Mouse (Mus musculus) E14TG2a.4 (cell line): ENCODE data around the gene Tln2.

Experiments used
- H3K27me3 ChIP-seq: 2 replicates; pipeline ENCODE4 v1.6.1; 2014; ENCODE audit warnings: low read length, control low read depth; ENCODE audit not compliant: insufficient read depth
- H3K36me3 ChIP-seq: 2 replicates; pipeline ENCODE4 v1.6.1; 2014; ENCODE audit warnings: low read length, control low read depth; ENCODE audit not compliant: insufficient read depth
- H3K4me1 ChIP-seq: replicated peaks from 2 replicates; pipeline ENCODE4 v1.6.1; 2014; ENCODE audit warnings: low read depth, low read length, control low read depth
- H3K4me3 ChIP-seq: replicated peaks from 2 replicates; pipeline ENCODE4 v1.5.1; 2014; ENCODE audit warnings: mild to moderate bottlenecking, low read length
- H3K9me3 ChIP-seq: 2 replicates; pipeline ENCODE4 v1.6.1; 2014; ENCODE audit warnings: low read length, control low read depth
- CTCF ChIP-seq: conservative IDR thresholded peaks from 2 replicates; pipeline ENCODE4 v1.5.1; 2014; ENCODE audit warnings: low read length
- NANOG ChIP-seq: IDR thresholded peaks from 2 replicates; pipeline ENCODE4 v1.6.1; 2014; ENCODE audit warnings: borderline replicate concordance, low read length, mixed read lengths
- POU5F1 ChIP-seq: IDR thresholded peaks from 2 replicates; pipeline ENCODE4 v1.6.1; 2014; ENCODE audit warnings: low read length, borderline replicate concordance

The Tln2 gene

DNA sequence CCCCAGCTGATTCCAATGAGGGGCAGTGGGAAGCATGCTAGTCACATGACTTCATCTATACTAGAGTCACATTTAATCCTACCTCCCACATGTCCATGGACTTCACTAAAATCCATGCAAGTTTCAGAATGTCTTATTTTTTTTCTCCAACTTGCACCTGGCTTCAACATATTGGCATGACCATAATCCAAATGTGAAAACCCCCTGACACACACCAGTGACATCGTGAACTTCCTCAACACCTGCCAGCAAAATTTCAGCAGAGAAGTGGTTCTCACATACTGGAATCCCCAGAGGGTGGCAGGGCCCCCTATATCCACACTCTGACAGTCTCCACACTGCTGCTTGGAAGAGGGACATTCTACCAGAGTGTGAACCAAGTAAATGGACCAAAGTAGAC lies 57.7 kb downstream of the Tln2 start:
- Histone ChIP-seq H3K27me3 (no peaks in the 10 kb centered on the region), H3K9me3 (no peaks in the 10 kb centered on the region), H3K4me1 (no peaks in the 10 kb centered on the region), H3K36me3 (no peaks in the 10 kb centered on the region), H3K4me3 (no peak overlapping the region)
- TF ChIP-seq POU5F1, result no peak
- TF ChIP-seq NANOG, result no peak
- no peak for TF ChIP-seq CTCF

DNA sequence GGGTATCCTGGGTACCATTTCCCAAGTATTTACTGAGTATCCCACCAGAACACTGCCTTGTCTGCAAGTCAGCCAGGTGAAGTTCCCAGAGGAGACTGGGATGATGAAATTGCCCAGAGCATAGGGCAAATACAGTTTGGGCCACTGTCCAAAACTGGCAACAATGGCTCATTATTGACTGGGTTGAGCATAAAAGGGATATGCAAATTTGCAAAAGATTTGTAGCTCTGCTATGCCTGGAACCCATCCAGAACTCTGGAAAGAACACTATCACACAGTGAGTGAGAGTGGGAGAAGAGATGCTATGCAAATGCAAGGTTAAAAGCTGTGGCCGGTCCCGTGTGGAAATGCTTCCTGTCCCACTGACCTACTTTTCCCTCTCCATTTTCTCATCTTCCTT lies 63.1 kb downstream of the Tln2 start:
- Histone ChIP-seq H3K4me3 (no peak overlapping the region), H3K36me3 (no peaks in the 10 kb centered on the region), H3K27me3 (no peaks in the 10 kb centered on the region), H3K9me3 (no peaks in the 10 kb centered on the region), H3K4me1 (peaks cover 10% of the 10 kb centered on the region)
- no peak for TF ChIP-seq POU5F1
- no peak for TF ChIP-seq CTCF
- TF ChIP-seq NANOG, result no peak

DNA sequence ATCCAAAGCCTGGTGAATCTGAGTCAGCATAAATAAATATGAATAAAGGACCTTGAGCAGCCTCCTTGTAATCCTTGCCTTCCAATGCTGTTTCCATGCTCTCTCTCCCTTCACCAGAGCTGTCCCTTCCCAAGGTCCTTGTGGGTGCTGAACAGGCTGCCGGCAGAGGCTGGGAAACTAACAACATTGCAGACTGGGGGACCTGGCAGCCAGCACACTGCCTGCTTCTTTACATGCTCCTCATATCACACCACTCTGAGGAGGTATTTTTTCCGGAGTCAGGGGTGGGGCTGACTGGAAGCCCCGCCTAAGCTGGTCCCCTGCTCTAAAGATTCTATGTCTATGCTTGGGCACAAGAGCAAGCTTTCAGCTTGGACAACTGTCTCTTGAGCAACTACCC lies 64.2 kb downstream of the Tln2 start:
- H3K9me3 ChIP-seq, result no peaks in the 10 kb centered on the region
- H3K27me3 ChIP-seq, result no peaks in the 10 kb centered on the region
- peaks cover 10% of the 10 kb centered on the region for H3K4me1 ChIP-seq
- H3K36me3 ChIP-seq, result no peaks in the 10 kb centered on the region
- TF ChIP-seq CTCF, result no peak
- no peak for TF ChIP-seq NANOG
- no peak for TF ChIP-seq POU5F1
- H3K4me3 ChIP-seq, result no peak overlapping the region

DNA sequence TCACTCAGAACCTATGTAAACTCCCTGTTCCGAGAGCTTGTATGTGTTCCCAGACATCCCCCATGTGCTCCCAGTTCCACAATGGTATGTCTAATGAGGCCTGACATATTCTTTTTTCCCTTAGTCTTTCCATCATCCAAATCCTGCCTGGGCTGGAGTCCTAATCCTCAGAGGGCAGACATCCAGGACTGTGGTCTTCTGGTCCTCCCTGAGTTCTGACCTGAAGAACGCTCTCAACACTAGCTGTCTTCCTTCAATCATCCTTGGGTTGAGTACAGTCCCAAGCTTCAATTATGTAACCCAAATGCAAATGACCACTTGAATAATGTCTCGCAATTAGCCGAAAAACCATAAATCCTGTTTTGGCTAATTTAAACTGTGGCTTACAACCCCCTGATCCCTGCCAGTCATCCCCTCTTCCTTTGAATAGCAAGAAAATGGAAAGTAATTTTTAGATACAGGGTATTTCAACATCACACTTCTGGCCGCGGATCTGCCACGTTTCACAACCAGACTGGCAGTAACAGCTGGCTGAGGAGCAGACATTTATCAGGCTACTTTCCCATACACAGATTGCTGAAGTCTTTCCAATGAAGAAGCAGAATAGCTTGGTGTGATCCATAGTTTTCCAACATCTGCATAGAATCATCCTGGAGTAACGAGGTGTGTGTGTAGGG lies 65.5 kb downstream of the Tln2 start:
- H3K4me3 ChIP-seq, result no peak overlapping the region
- H3K27me3 ChIP-seq, result no peaks in the 10 kb centered on the region
- TF ChIP-seq CTCF (no peak), POU5F1 (no peak), NANOG (no peak)

DNA sequence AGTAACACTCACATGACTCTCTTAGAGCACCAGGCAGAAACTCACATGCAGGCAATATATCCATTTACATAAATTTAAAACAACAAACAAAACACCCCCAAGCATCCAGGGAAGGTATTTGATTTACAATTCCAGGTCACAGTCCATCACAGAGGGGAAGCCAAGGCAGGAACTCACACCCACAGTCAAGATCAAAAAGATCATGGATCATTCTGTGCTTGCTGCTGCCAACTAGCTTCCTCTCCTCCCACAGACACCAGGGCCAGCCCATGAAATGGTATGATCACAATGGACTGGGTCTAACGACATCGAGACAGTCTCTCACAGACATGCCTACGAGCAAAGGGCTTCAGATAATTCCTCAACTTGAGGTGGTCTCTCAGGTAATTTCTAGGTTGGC lies 70.1 kb downstream of the Tln2 start:
- TF ChIP-seq POU5F1 (no peak), CTCF (no peak), NANOG (no peak)
- no peak overlapping the region for H3K4me3 ChIP-seq
- no peaks in the 10 kb centered on the region for H3K9me3 ChIP-seq
- H3K36me3 ChIP-seq, result no peaks in the 10 kb centered on the region
- peaks cover 22% of the 10 kb centered on the region for H3K4me1 ChIP-seq
- H3K27me3 ChIP-seq, result no peaks in the 10 kb centered on the region

More for the DNA sequence above, 65.5 kb downstream of the Tln2 start:
- Histone ChIP-seq H3K4me1 (peaks cover 10% of the 10 kb centered on the region), H3K9me3 (no peaks in the 10 kb centered on the region), H3K36me3 (no peaks in the 10 kb centered on the region)

DNA sequence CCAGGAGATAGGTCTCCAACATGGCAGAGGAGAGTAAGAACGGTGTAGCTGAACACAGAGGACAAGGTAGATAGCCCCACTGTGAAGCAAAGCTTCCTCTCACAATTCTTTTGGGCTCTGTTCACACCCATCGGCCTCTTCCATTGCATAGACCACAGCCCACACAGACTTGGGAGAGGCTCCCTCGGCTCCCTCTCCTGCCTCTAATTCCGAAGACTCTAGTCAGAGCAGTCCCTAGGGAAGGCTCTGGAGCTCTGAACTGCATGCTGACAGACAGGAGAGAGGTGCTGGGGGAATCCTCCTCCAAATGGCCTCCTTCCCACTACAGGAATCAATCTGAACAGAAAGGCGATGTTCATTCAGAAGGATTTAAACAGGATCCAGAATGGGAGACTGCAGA lies 72.9 kb downstream of the Tln2 start:
- Histone ChIP-seq H3K27me3 (no peaks in the 10 kb centered on the region), H3K4me3 (no peak overlapping the region), H3K9me3 (no peaks in the 10 kb centered on the region), H3K4me1 (peaks cover 30% of the 10 kb centered on the region), H3K36me3 (no peaks in the 10 kb centered on the region)
- TF ChIP-seq CTCF (no peak), POU5F1 (no peak), NANOG (no peak)

DNA sequence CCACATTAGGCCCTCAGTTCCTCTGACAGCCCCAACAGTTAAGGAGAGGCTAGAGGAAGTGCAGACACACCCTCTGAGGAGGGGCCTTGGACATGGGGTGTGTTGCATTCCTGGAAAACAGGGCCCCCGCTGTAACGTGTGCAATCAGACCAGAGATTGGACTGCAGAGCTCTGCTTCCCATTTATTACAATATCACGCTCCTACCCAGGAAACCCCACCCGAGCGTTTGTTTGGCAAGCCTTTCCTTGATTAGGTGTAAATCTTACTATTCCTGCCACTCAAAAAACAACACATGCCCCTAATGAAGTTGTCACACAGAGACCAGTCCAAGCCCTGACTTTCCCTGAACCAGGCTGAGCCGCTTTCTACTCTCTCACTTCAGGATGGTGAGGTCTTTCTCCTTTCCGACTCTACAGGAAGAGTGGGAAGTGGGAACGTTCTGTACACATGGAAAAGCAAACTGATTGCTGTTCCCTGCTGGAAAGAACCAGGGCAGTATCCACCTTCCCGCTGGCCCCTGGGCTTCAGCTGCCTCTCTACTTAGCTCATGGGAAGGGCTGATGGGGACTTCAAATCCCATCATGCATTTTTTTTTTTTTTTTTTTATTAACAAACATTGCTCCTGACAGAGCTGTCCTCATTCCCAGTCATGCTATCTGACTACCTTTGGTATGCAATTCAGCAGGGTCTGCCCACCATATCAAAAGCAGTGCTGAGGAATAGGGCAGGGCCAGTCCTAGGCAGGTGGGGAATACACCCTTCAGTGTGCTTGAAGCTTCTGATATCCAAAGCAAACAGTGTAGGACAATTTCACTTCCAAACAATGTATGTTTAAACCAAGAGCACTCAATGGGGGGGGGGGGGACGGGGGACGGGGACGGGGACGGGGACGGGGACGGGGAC lies 74.1 kb downstream of the Tln2 start:
- Histone ChIP-seq H3K36me3 (no peaks in the 10 kb centered on the region), H3K4me1 (peaks cover 30% of the 10 kb centered on the region), H3K4me3 (no peak overlapping the region), H3K27me3 (no peaks in the 10 kb centered on the region), H3K9me3 (no peaks in the 10 kb centered on the region)
- TF ChIP-seq POU5F1 (no peak), CTCF (no peak), NANOG (no peak)

DNA sequence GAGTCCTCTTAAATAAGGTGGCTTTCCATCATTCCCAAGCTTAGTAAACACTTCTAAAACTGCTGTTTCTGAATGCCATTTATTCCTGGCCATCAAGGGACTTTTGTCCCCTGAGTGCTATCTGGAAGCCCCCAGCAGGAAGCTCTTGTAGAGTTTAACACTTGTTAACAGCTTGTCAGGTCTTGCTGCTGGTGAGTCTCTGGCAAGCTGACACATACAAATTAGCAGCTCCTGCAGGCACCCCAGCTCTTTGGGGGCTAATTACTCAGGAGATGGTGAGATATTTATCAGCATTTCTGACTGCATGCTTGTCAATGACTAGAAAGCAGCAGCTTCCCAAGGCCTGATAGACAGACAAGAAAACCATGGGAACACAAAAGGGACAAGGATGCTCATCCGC lies 77.2 kb downstream of the Tln2 start:
- TF ChIP-seq NANOG (peak; percentile 87), CTCF (no peak)
- H3K4me1 ChIP-seq, result peaks cover 30% of the 10 kb centered on the region
- H3K36me3 ChIP-seq, result no peaks in the 10 kb centered on the region
- no peaks in the 10 kb centered on the region for H3K9me3 ChIP-seq
- no peak overlapping the region for H3K4me3 ChIP-seq
- H3K27me3 ChIP-seq, result no peaks in the 10 kb centered on the region
